Mouse (Mus musculus) liver, embryonic 14.5 days (tissue): ENCODE data around the gene Krtap11-1.

Source experiments
- CTCF ChIP-seq: IDR thresholded peaks from 2 replicates; pipeline ENCODE4 v1.5.1; 2016; ENCODE audit warnings: antibody characterized with exemption, low read depth, control low read depth
- EP300 ChIP-seq: IDR thresholded peaks from 2 replicates; pipeline ENCODE4 v1.6.1; 2016; ENCODE audit warnings: antibody characterized with exemption, low read depth

DNA sequence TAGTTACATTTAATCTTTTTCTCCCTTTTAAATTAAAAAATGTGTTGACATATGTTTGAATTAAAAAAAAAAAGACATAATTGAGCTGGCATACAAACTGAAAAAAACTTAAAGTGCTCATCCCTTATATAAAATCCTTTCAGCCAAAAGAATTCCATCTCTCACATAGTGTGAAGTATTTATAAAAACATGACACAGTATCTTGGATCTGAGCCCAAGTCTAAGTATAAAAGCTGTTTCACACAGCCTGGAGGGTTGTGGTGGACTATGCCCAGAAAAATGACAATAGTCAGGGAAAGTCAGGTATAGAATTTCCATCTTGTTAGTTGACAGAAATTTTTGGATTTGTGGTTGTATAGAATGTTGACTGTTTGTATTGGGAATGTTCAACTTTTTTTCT, 20.7 kb downstream of the Krtap11-1 start:
- TF ChIP-seq CTCF (no peak), EP300 (no peak)
